Mouse (Mus musculus) MEL (cell line): Measurements from ENCODE around the gene Olfr1023. TPM values are rescaled to one million over a fixed set of nuclear protein-coding genes. Genes with fewer than 3 reads are reported as not detected.

Experiments used
- DNase-seq: peaks from one replicate; pipeline ENCODE4 v3.0.0; 2011; ENCODE audit warnings: low read depth, low spot score
- H3K27ac ChIP-seq: 2 replicates; pipeline ENCODE4 v1.5.1; 2012; ENCODE audit warnings: low read depth, mild to moderate bottlenecking, control low read depth, low read length, moderate library complexity; ENCODE audit not compliant: control insufficient read depth
- H3K27me3 ChIP-seq, 2 experiments: fragments of 150-350 bp in 1 of 2; sonication (generic) in 1 of 2; 2 replicates each; pipeline ENCODE4 v1.6.1; 2012; ENCODE audit warnings: low read length in 2 of 2, mild to moderate bottlenecking in 2 of 2, improper control_type of control experiment in 1 of 2, moderate library complexity in 1 of 2; ENCODE audit not compliant: insufficient read depth in 2 of 2, control insufficient read depth in 1 of 2
- H3K36me3 ChIP-seq, 2 experiments: 2 replicates each; pipeline ENCODE4 v1.6.1; 2012 to 2014; ENCODE audit warnings: low read length in 2 of 2, improper control_type of control experiment in 1 of 2, inconsistent platforms in 1 of 2, mild to moderate bottlenecking in 1 of 2; ENCODE audit not compliant: insufficient read depth in 2 of 2, control insufficient read depth in 1 of 2
- H3K4me1 ChIP-seq, 2 experiments: fragments of 150-350 bp in 1 of 2; sonication (generic) in 1 of 2; 2 replicates each; pipeline ENCODE4 v1.6.1; 2012; ENCODE audit warnings: low read length in 2 of 2, improper control_type of control experiment in 1 of 2, mild to moderate bottlenecking in 1 of 2; ENCODE audit not compliant: insufficient read depth in 2 of 2, control insufficient read depth in 1 of 2
- H3K4me3 ChIP-seq, 2 experiments: fragments of 150-350 bp in 1 of 2; sonication (generic) in 1 of 2; 2 replicates each; pipeline ENCODE4 v1.5.1; 2012; ENCODE audit warnings: low read depth in 2 of 2, low read length in 2 of 2, mild to moderate bottlenecking in 2 of 2, moderate library complexity in 2 of 2, control low read depth in 1 of 2, improper control_type of control experiment in 1 of 2; ENCODE audit not compliant: control insufficient read depth in 1 of 2, insufficient read depth in 1 of 2
- H3K79me2 ChIP-seq: 2 replicates; pipeline ENCODE4 v1.6.1; 2012; ENCODE audit warnings: mild to moderate bottlenecking, low read length, moderate library complexity; ENCODE audit not compliant: control insufficient read depth, poor library complexity, insufficient read depth
- H3K9ac ChIP-seq: 2 replicates; pipeline ENCODE4 v1.6.1; 2012; ENCODE audit warnings: low read depth, mild to moderate bottlenecking, control low read depth, low read length, moderate library complexity; ENCODE audit not compliant: control insufficient read depth, poor library complexity, severe bottlenecking
- H3K9me3 ChIP-seq: fragments of 150-350 bp; sonication (generic); replicated peaks from 2 replicates; pipeline ENCODE4 v1.6.1; 2012; ENCODE audit warnings: mild to moderate bottlenecking, low read length, improper control_type of control experiment, moderate library complexity; ENCODE audit not compliant: insufficient read depth
- BHLHE40 ChIP-seq: IDR thresholded peaks from 2 replicates; pipeline ENCODE4 v1.6.1; 2012; ENCODE audit warnings: low read depth, mild to moderate bottlenecking, inconsistent platforms, low read length, improper control_type of control experiment, borderline replicate concordance
- CHD1 ChIP-seq: IDR thresholded peaks from 2 replicates; pipeline ENCODE4 v1.6.1; 2012; ENCODE audit warnings: low read depth, mild to moderate bottlenecking, inconsistent platforms, low read length, improper control_type of control experiment
- CTCF ChIP-seq, 3 experiments: IDR thresholded peaks in 2 of 3; conservative IDR thresholded peaks in 1 of 3; 2 replicates each; pipeline ENCODE4 v1.5.1; 2011 to 2012; ENCODE audit warnings: low read length in 3 of 3, low read depth in 2 of 3, mild to moderate bottlenecking in 2 of 3, improper control_type of control experiment in 1 of 3, inconsistent platforms in 1 of 3, mixed read lengths in 1 of 3, moderate library complexity in 1 of 3; ENCODE audit not compliant: control insufficient read depth in 1 of 3, insufficient read depth in 1 of 3, poor library complexity in 1 of 3, severe bottlenecking in 1 of 3
- E2F4 ChIP-seq: IDR thresholded peaks from 2 replicates; pipeline ENCODE4 v1.6.1; 2011; ENCODE audit warnings: low read depth, low read length, improper control_type of control experiment, borderline replicate concordance
- EP300 ChIP-seq, 2 experiments: IDR thresholded peaks; 2 replicates each; pipeline ENCODE4 v1.6.1; 2011; ENCODE audit warnings: improper control_type of control experiment in 2 of 2, low read length in 2 of 2, low read depth in 1 of 2, mild to moderate bottlenecking in 1 of 2
- GATA1 ChIP-seq: IDR thresholded peaks from 2 replicates; pipeline ENCODE4 v1.6.1; 2011; ENCODE audit warnings: low read depth, low read length, improper control_type of control experiment
- HCFC1 ChIP-seq: IDR thresholded peaks from 2 replicates; pipeline ENCODE4 v1.6.1; 2012; ENCODE audit warnings: low read depth, mild to moderate bottlenecking, inconsistent platforms, low read length, improper control_type of control experiment, moderate library complexity
- JUND ChIP-seq: IDR thresholded peaks from 2 replicates; pipeline ENCODE4 v1.6.1; 2011; ENCODE audit warnings: low read depth, mild to moderate bottlenecking, improper control_type of control experiment, low read length
- KAT2A ChIP-seq: conservative IDR thresholded peaks from 2 replicates; pipeline ENCODE4 v1.6.1; 2012; ENCODE audit warnings: low read depth, low read length, improper control_type of control experiment, inconsistent platforms
- MAX ChIP-seq: IDR thresholded peaks from 2 replicates; pipeline ENCODE4 v1.6.1; 2011; ENCODE audit warnings: low read length, improper control_type of control experiment
- MAZ ChIP-seq: IDR thresholded peaks from 2 replicates; pipeline ENCODE4 v1.6.1; 2012; ENCODE audit warnings: low read depth, mild to moderate bottlenecking, inconsistent platforms, low read length, improper control_type of control experiment
- MEF2A ChIP-seq: IDR thresholded peaks from 2 replicates; pipeline ENCODE4 v1.6.1; 2014; ENCODE audit warnings: low read depth, mild to moderate bottlenecking, inconsistent platforms, low read length, improper control_type of control experiment; ENCODE audit not compliant: poor library complexity, insufficient replicate concordance, severe bottlenecking; ENCODE audit errors: extremely low read depth
- MXI1 ChIP-seq: IDR thresholded peaks from 2 replicates; pipeline ENCODE4 v1.6.1; 2011; ENCODE audit warnings: mild to moderate bottlenecking, low read depth, low read length, improper control_type of control experiment
- MYC ChIP-seq: IDR thresholded peaks from 2 replicates; pipeline ENCODE4 v1.6.1; 2011; ENCODE audit warnings: low read depth, mild to moderate bottlenecking, low read length, improper control_type of control experiment, moderate library complexity
- POLR2AphosphoS2 ChIP-seq: IDR thresholded peaks from 2 replicates; pipeline ENCODE4 v1.6.1; 2011; ENCODE audit warnings: low read length, improper control_type of control experiment
- POLR2AphosphoS5 ChIP-seq: IDR thresholded peaks from 2 replicates; pipeline ENCODE4 v1.6.1; 2012; ENCODE audit warnings: low read depth, borderline replicate concordance, mild to moderate bottlenecking, inconsistent platforms, low read length, moderate library complexity, mixed read lengths
- RAD21 ChIP-seq: IDR thresholded peaks from 2 replicates; pipeline ENCODE4 v1.6.1; 2011; ENCODE audit warnings: mild to moderate bottlenecking, low read depth, low read length, improper control_type of control experiment
- SIN3A ChIP-seq: IDR thresholded peaks from 2 replicates; pipeline ENCODE4 v1.6.1; 2012; ENCODE audit warnings: low read length, improper control_type of control experiment, inconsistent platforms
- SMC3 ChIP-seq: IDR thresholded peaks from 2 replicates; pipeline ENCODE4 v1.6.1; 2011; ENCODE audit warnings: low read depth, low read length, improper control_type of control experiment
- TBP ChIP-seq: IDR thresholded peaks from 2 replicates; pipeline ENCODE4 v1.8.0; 2011; ENCODE audit warnings: low read depth, low read length, improper control_type of control experiment
- UBTF ChIP-seq: IDR thresholded peaks from 2 replicates; pipeline ENCODE4 v1.6.1; 2012; ENCODE audit warnings: low read depth, mild to moderate bottlenecking, inconsistent platforms, low read length, improper control_type of control experiment, moderate library complexity, borderline replicate concordance; ENCODE audit not compliant: insufficient read depth
- USF1 ChIP-seq: IDR thresholded peaks from 2 replicates; pipeline ENCODE4 v1.6.1; 2014; ENCODE audit warnings: low read depth, mild to moderate bottlenecking, inconsistent platforms, low read length, improper control_type of control experiment, moderate library complexity
- USF2 ChIP-seq, 2 experiments: IDR thresholded peaks; 2 replicates each; pipeline ENCODE4 v1.6.1; 2011 to 2012; ENCODE audit warnings: improper control_type of control experiment in 2 of 2, low read length in 2 of 2, borderline replicate concordance in 1 of 2, inconsistent platforms in 1 of 2, low read depth in 1 of 2, mild to moderate bottlenecking in 1 of 2; ENCODE audit not compliant: insufficient read depth in 1 of 2
- ZMIZ1 ChIP-seq: IDR thresholded peaks from 2 replicates; pipeline ENCODE4 v1.6.1; 2012; ENCODE audit warnings: low read depth, mild to moderate bottlenecking, inconsistent platforms, low read length, improper control_type of control experiment, moderate library complexity
- polyA plus RNA-seq, 2 experiments: library from polyadenylated mRNA; stranded (reverse) in 1 of 2; unstranded in 1 of 2; fragments of >175 nt in 1 of 2; fragments of >200 nt in 1 of 2; gene quantifications; 2 replicates each; pipeline versions ENCODE4 v1.2.1 to v1.2.4; 2012; ENCODE audit warnings: low replicate concordance in 2 of 2, low read depth in 1 of 2; ENCODE audit not compliant: insufficient read length in 2 of 2, insufficient read depth in 1 of 2, missing spikeins in 1 of 2
- total RNA-seq: library from RNA; depleted of rRNA; stranded (reverse); fragments of 300-350 nt; gene quantifications from 2 replicates; pipeline ENCODE4 v1.2.3, GENCODE M21; 2012

Gene Olfr1023
- total and polyA plus RNA-seq, 3 experiments: not detected

- Histone ChIP-seq H3K9ac (no peak within 1 kb of the TSS), H3K4me1 (no peaks in the 10 kb centered on the region), H3K27ac (no peak within 1 kb of the TSS), H3K9me3 (no peaks in the 10 kb centered on the region), H3K79me2 (no peaks in the 10 kb centered on the region), H3K27me3 (no peaks in the 10 kb centered on the region), H3K36me3 (no peaks in the 10 kb centered on the region), H3K4me3 (no peak within 1 kb of the TSS)
- DNase-seq: no peak
- TF ChIP-seq MAZ (no peak), POLR2AphosphoS5 (no peak), MYC (no peak), CTCF (IDR thresholded peaks at IDR 0.05 in 2 of 3, conservative IDR thresholded peaks at IDR 0.05 in 1 of 3; ENCODE audit: control insufficient read depth in 1 of 3, insufficient read depth in 1 of 3, low read depth in 2 of 3, low read length in 3 of 3, poor library complexity in 1 of 3, severe bottlenecking in 1 of 3) (no peak), JUND (no peak), EP300 (IDR thresholded peaks at IDR 0.05; ENCODE audit: low read depth in 1 of 2, low read length in 2 of 2) (no peak), USF1 (no peak), SIN3A (no peak), ZMIZ1 (no peak), SMC3 (no peak), MAX (no peak), RAD21 (no peak), BHLHE40 (no peak), MEF2A (no peak), POLR2AphosphoS2 (no peak), UBTF (no peak), USF2 (IDR thresholded peaks at IDR 0.05; ENCODE audit: borderline replicate concordance in 1 of 2, insufficient read depth in 1 of 2, low read depth in 1 of 2, low read length in 2 of 2) (no peak), CHD1 (no peak), KAT2A (no peak), HCFC1 (no peak)
Measured at GRCm38 (mm10) chr2:85846730-85847129, 38.7 kb upstream of the Olfr1023 start, which contains the start of gene Olfr1020. Gene Olfr1020 (plus strand): TSS chr2:85847030.

GRCm38 (mm10) chr2:85868294-85868693, 17.1 kb upstream of the Olfr1023 start, which contains the start of gene Olfr1022:
Gene Olfr1022 (plus strand): TSS chr2:85868594.
- TF ChIP-seq TBP (no peak), E2F4 (no peak), MXI1 (no peak), GATA1 (no peak), SMC3 (no peak), POLR2AphosphoS2 (no peak), CTCF (IDR thresholded peaks at IDR 0.05 in 2 of 3, conservative IDR thresholded peaks at IDR 0.05 in 1 of 3; ENCODE audit: control insufficient read depth in 1 of 3, insufficient read depth in 1 of 3, low read depth in 2 of 3, low read length in 3 of 3, poor library complexity in 1 of 3, severe bottlenecking in 1 of 3) (no peak), CHD1 (no peak), EP300 (IDR thresholded peaks at IDR 0.05; ENCODE audit: low read depth in 1 of 2, low read length in 2 of 2) (no peak), MAZ (no peak), HCFC1 (no peak), BHLHE40 (no peak), KAT2A (no peak), SIN3A (no peak)
- no peaks in the 10 kb centered on the region for H3K79me2 ChIP-seq
- no peaks in the 10 kb centered on the region for H3K27me3 ChIP-seq
- H3K9ac ChIP-seq: no peak within 1 kb of the TSS
- no peak within 1 kb of the TSS for H3K4me3 ChIP-seq
- H3K9me3 ChIP-seq: no peaks in the 10 kb centered on the region
- no peak for DNase-seq
- no peaks in the 10 kb centered on the region for H3K4me1 ChIP-seq
- no peaks in the 10 kb centered on the region for H3K36me3 ChIP-seq
- no peak within 1 kb of the TSS for H3K27ac ChIP-seq
